Mouse (Mus musculus): ENCODE measurements around the gene Olfr1371. TPM values are rescaled to one million over a fixed set of nuclear protein-coding genes. Genes with fewer than 3 reads are reported as not detected.

Olfr1371 gene
- polyA plus RNA-seq, 1 experiment = not detected

DNA sequence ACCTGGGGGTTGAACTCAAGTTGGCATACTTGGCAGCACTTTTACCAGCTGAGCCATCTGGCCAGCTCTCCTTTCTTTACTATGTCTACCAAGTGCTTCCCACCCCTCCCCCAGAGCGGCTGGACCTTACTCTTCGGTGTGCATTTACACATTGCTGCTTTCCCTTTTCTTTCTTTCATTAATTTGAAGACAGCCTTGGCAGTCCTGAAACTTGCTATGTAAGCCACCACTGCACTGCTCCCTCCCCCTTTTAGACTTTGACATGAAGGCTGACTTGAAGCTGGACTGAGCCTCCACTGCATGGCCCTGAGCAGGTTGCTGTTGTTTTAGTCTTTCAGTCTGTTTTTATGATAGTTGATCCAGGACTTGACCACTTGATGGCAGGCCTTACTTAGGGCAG, 35.7 kb upstream of the Olfr1371 start:
- no peak for TF ChIP-seq POLR2A (IDR thresholded peaks at IDR 0.05; ENCODE audit: low read depth, low read length)
- no peak for TF ChIP-seq CTCF (IDR thresholded peaks at IDR 0.05; ENCODE audit: borderline replicate concordance, insufficient read depth, low read length)
- H3K4me1 ChIP-seq (ENCODE audit: control insufficient read depth, insufficient read depth, low read length) = peaks cover 7% of the 10 kb centered on the region
- no peak overlapping the region for H3K4me3 ChIP-seq (ENCODE audit: insufficient read depth, low read length)
- H3K27ac ChIP-seq (ENCODE audit: insufficient read depth, low read length) = no peak overlapping the region

DNA sequence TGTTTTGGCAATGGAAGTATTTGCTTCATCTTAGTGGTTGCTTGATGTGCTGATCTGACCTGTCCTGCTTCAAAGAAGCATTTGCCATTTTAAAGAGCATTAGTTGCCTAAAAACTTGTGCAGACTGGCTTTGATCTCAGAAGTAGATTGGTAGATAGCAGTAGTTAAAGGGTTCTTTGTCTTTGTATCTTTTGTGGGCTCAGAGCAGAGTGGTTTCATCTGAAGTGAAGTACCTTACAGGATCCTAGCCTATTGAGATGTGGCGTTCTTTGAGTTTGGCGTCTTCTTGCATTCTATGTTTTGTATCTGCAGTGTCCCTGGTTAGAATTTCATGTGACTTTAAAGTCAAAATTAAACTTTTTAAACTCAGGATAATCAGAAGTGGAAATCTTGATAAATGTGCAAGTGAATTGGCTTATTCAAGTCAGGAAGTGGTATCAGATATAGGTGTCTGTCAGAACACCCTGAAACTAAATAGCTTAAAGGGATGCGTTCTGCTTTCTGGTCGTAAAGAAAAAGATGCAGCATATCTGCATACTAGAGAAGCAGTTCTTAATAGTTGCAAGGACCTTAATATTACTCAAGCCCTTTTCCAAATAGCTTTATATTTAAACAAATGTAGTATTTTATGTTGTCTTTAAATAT, 27.2 kb upstream of the Olfr1371 start:
- H3K4me3 ChIP-seq (ENCODE audit: insufficient read depth, low read length) = no peak overlapping the region
- H3K4me1 ChIP-seq (ENCODE audit: control insufficient read depth, insufficient read depth, low read length) = no peaks in the 10 kb centered on the region
- H3K27ac ChIP-seq (ENCODE audit: insufficient read depth, low read length) = no peak overlapping the region
- no peak for TF ChIP-seq CTCF (IDR thresholded peaks at IDR 0.05; ENCODE audit: borderline replicate concordance, insufficient read depth, low read length)
- no peak for TF ChIP-seq POLR2A (IDR thresholded peaks at IDR 0.05; ENCODE audit: low read depth, low read length)

DNA sequence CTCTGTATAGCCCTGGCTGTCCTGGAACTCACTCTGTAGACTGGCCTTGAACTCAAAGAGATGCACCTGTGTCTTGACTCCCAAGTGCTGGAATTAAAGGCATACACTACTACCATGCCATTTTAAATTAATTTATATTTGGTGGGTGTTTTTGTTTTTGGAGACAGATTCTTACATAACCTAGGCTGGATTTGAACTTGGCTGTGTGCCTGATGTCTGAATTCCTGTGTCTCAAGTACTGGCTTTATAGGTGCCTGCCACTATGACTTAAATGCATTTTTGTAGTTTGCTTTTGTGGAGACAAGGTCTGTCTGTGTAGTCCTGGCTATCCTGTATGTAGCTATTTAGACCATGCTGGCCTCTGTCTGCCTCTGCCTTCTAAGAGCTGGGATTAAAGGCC, 20.7 kb upstream of the Olfr1371 start:
- Histone ChIP-seq H3K27ac (ENCODE audit: insufficient read depth, low read length) (no peak overlapping the region), H3K4me3 (ENCODE audit: insufficient read depth, low read length) (no peak overlapping the region), H3K4me1 (ENCODE audit: control insufficient read depth, insufficient read depth, low read length) (0 out of 2 replicates have a peak, but pooled peaks cover 1% of the 10 kb centered on the region)
- no peak for TF ChIP-seq POLR2A (IDR thresholded peaks at IDR 0.05; ENCODE audit: low read depth, low read length)
- no peak for TF ChIP-seq CTCF (IDR thresholded peaks at IDR 0.05; ENCODE audit: borderline replicate concordance, insufficient read depth, low read length)

DNA sequence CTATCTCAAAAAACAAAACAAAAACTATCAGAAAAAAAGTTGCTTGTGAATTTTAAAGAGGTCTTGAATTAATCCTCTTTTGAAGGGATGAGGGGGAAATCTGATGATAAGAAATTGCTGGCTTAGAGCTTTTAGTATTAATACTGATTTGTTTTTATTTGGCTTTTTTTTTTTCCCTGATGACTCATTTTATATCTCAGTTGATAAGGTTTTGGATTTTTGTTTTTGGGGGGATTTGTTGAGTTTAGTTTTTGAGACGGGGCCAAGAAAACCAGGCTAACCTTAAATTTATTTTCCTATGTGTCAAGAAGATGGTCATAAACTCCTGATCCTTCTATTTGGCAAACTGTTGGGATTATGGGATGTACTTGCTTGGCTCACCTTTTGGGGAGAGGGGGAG, 20.1 kb upstream of the Olfr1371 start:
- TF ChIP-seq CTCF (IDR thresholded peaks at IDR 0.05; ENCODE audit: borderline replicate concordance, insufficient read depth, low read length) (no peak), POLR2A (IDR thresholded peaks at IDR 0.05; ENCODE audit: low read depth, low read length) (no peak)
- Histone ChIP-seq H3K4me3 (ENCODE audit: insufficient read depth, low read length) (peak overlapping the region; percentile 24; the same call in 1 of the 2 replicates), H3K27ac (ENCODE audit: insufficient read depth, low read length) (no peak overlapping the region), H3K4me1 (ENCODE audit: control insufficient read depth, insufficient read depth, low read length) (0 out of 2 replicates have a peak, but pooled peaks cover 1% of the 10 kb centered on the region)

DNA sequence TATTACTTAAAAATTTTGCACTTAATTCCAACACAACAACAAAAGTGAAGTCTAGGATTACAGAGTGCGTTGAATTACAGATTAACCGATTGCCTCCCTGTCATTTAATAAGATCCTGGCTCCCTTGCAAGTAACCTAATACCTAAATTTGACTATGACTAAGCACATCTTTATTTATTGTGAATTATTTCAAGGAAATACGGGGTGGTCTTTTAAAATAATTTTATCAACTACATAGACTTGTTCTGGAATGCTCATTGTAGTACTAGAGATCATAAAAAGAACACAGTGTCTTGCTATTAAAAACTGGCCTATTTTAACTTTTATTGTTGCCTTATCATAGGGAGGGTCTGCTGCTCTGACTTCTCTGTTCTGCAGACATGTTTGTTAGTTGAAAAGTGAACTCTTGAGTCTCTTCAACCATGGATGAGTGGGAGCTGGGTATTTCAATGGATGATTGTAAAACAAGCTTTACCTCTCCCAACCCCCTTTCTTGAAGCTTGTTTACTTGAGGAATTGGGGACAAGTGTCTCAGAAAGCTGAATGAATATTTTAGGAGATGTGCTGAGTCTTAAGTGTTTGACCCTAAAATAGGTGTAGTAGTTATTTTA, 19.4 kb upstream of the Olfr1371 start:
- TF ChIP-seq CTCF (IDR thresholded peaks at IDR 0.05; ENCODE audit: borderline replicate concordance, insufficient read depth, low read length) (no peak), POLR2A (IDR thresholded peaks at IDR 0.05; ENCODE audit: low read depth, low read length) (no peak)
- Histone ChIP-seq H3K4me1 (ENCODE audit: control insufficient read depth, insufficient read depth, low read length) (0 out of 2 replicates have a peak, but pooled peaks cover 1% of the 10 kb centered on the region), H3K4me3 (ENCODE audit: insufficient read depth, low read length) (peak overlapping the region; percentile 45), H3K27ac (ENCODE audit: insufficient read depth, low read length) (no peak overlapping the region)

DNA sequence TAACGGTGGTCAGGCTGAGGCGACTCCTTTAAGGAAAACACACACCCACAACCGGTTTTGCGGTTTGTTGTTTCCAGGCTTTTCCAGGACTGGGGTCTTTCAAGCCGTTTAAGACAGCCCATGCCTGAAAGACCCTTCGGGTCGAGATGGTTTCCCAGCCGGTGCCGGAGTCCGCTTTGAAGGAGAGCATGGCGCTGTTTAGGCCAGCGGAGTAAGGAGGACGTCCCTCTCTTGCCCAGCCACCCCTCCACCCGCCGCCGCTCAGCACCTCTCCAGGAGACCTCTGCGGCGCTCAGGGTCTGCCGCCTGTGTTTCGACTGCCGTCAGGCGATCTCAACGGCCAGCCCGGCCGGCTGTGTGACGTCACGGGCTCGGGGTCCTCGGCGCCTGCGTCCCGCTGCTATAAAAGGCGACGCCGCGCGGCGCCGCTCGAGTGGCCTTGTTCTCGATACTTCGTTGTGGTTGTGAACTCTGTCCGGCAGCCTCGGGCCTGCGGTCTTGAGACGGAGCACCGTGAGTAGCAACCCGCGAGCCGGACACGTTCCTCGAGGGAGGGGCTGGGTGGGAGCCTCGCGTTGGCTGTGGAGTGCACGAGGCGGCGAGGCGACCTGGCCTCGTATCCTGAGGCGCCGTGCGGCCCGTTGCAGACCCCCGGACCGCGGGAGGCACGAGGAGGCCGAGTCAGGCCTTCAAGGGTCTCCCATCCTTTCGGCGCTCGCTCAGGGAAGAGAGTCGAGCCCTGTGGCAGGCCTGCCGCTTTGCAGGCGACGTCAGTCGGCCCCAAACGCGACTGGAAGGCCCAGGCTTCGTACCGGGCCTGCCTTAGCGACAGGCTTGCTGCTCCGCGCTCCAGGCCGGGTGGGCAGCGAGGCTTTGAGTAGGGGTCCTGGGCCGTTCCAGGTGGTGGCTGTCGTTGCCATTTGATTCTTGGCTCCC, 18.1 kb upstream of the Olfr1371 start, which contains the start of gene Skp1a:
Gene Skp1a (plus strand): TSS at position 390 of the 936 bp plus-strand sequence.
- Histone ChIP-seq H3K27ac (ENCODE audit: insufficient read depth, low read length) (peak within 1 kb of the TSS; percentile 96), H3K4me1 (ENCODE audit: control insufficient read depth, insufficient read depth, low read length) (0 out of 2 replicates have a peak, but pooled peaks cover 1% of the 10 kb centered on the region), H3K4me3 (ENCODE audit: insufficient read depth, low read length) (peak within 1 kb of the TSS; percentile 93)
- TF ChIP-seq CTCF (IDR thresholded peaks at IDR 0.05; ENCODE audit: borderline replicate concordance, insufficient read depth, low read length) = no peak
- TF ChIP-seq POLR2A (IDR thresholded peaks at IDR 0.05; ENCODE audit: low read depth, low read length) = peak; percentile 98

DNA sequence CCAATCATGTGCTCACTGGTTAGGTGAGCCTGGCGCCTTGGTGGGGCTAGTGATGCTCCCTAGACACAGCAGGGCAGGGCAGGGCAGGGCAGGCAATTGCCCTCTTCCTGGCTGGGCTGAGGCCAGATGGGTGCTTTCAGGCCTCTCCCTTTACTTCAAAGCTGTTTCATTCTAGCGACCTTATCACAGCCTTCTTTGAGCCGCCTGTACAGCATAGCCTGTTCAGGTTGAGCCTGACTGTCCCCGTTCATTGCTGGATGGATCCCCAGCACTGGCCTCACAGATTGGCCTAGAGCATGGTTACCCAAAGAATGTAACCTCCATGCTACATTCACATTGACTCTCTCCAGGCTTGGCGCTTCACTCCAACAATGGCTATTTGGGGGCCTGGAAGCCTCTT, 16.9 kb upstream of the Olfr1371 start:
- Histone ChIP-seq H3K4me3 (ENCODE audit: insufficient read depth, low read length) (no peak overlapping the region; the same call in 1 of the 2 replicates), H3K4me1 (ENCODE audit: control insufficient read depth, insufficient read depth, low read length) (0 out of 2 replicates have a peak, but pooled peaks cover 1% of the 10 kb centered on the region), H3K27ac (ENCODE audit: insufficient read depth, low read length) (no peak overlapping the region)
- TF ChIP-seq CTCF (IDR thresholded peaks at IDR 0.05; ENCODE audit: borderline replicate concordance, insufficient read depth, low read length) = no peak
- no peak for TF ChIP-seq POLR2A (IDR thresholded peaks at IDR 0.05; ENCODE audit: low read depth, low read length)

DNA sequence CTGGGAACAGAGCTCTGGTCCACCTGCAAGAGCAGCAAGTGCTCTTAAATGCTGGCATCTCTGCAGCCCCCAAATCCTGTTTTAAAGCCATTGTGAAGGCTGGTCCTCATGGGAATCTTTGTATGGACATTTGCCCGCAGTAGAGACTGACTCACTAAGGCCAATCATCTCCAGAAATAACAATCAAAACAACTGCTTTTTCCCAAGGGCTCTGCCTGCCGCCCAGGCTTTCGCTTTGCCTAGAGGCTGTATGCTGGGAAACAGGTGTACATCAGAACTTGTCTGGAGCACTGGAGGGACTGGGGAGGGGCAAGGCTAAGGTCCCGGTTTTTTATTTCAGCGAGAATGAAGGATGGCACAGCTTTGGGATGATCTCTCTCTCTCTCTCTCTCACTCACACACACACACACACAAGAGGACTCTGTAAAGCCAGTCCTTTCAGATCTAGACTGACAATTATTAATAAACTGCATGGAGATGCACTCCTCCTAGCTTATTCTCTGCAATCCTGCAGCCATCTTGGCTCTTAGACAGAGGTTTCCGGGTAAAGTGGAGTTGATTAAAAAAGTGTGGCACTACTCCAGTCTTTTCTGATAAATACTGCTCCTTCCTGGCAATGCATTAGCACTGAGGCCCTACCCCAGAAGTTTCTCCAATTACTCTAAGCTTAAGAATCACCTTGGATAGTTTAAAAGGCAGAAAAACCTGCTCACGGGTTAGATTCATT, 15.1 kb upstream of the Olfr1371 start:
- Histone ChIP-seq H3K4me1 (ENCODE audit: control insufficient read depth, insufficient read depth, low read length) (0 out of 2 replicates have a peak, but pooled peaks cover 1% of the 10 kb centered on the region), H3K4me3 (ENCODE audit: insufficient read depth, low read length) (no peak overlapping the region), H3K27ac (ENCODE audit: insufficient read depth, low read length) (no peak overlapping the region)
- TF ChIP-seq POLR2A (IDR thresholded peaks at IDR 0.05; ENCODE audit: low read depth, low read length) (no peak), CTCF (IDR thresholded peaks at IDR 0.05; ENCODE audit: borderline replicate concordance, insufficient read depth, low read length) (no peak)
